Mouse (Mus musculus): ENCODE results near the gene Tnnc1. TPM values are rescaled to one million over a fixed set of nuclear protein-coding genes. Genes with fewer than 3 reads are reported as not detected.

The Tnnc1 gene
- polyA plus RNA-seq, 1 experiment from 2014 or later, result 140 TPM

DNA sequence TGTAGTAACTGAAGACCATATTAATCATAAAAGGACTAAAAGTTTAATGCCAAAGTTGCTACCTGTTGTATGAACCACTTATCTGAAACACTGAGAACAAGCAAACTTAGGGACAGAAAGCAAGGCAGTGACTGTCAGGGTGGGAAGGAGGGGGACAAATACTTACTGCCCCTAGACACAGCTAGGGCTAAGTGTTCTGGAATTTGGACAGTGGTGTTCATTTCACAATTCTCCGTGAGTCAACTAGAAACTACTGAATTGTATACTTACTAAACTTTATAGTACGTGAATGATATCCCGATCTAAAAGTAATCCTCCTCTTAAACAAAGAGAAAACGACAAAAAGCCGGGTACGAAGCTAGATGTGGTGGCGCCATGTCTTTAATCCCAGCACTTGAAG, 8.5 kb upstream of the Tnnc1 start:
- Histone ChIP-seq H3K4me3 (replicated peaks) (no peak overlapping the region), H3K36me3 (peaks cover 98% of the 10 kb centered on the region), H3K9ac (replicated peaks) (no peak overlapping the region), H3K9me3 (no peaks in the 10 kb centered on the region), H3K27ac (no peak overlapping the region), H3K4me1 (replicated peaks) (peaks cover 7% of the 10 kb centered on the region), H3K27me3 (no peaks in the 10 kb centered on the region), H3K4me2 (no peak overlapping the region)
- WGBS, result 94% methylated on average over 7 of the region's 7 CpGs
- no peak for ATAC-seq (ENCODE audit: insufficient number of reproducible peaks, insufficient read depth, low FRiP score, low TSS enrichment, low read depth)

DNA sequence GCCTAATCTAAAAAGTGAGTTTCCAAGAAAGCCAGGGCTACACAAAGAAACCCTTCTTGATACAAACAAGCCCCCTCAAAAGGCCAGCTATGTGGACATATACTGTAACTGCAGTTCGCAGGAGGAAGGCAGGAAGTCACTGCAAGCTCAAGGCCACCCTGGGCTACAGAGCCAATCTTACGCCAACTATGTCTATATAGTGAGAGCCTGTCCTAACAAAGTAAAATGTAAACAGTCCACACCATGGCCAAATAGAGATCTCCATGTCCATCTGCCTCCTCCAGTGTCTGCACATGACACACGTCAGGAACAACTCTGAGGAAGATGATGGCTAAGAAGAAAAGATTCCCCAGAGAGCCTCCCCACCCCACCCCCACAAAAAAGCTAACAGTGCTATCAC, 8.1 kb upstream of the Tnnc1 start:
- no peak for ATAC-seq (ENCODE audit: insufficient number of reproducible peaks, insufficient read depth, low FRiP score, low TSS enrichment, low read depth)
- H3K9me3 ChIP-seq, result no peaks in the 10 kb centered on the region
- WGBS, result 87% methylated on average over 3 of the region's 3 CpGs

GRCm38 (mm10) chr14:31204844-31205243, 3.3 kb upstream of the Tnnc1 start:
- ATAC-seq (ENCODE audit: insufficient number of reproducible peaks, insufficient read depth, low FRiP score, low TSS enrichment, low read depth), result no peak
- H3K9ac ChIP-seq (replicated peaks), result peak overlapping the region; percentile 93
- peaks cover 20% of the 10 kb centered on the region for H3K4me1 ChIP-seq (replicated peaks)
- peaks cover 50% of the 10 kb centered on the region for H3K36me3 ChIP-seq
- H3K4me3 ChIP-seq (replicated peaks), result peak overlapping the region; percentile 77
- H3K4me2 ChIP-seq, result peak overlapping the region; percentile 94
- H3K27me3 ChIP-seq, result no peaks in the 10 kb centered on the region
- no peaks in the 10 kb centered on the region for H3K9me3 ChIP-seq
- H3K27ac ChIP-seq, result peak overlapping the region; percentile 94; the same call in 1 of the 2 replicates
- WGBS, result 73% methylated on average over 4 of the region's 4 CpGs

More for the DNA sequence above, 8.1 kb upstream of the Tnnc1 start:
- no peaks in the 10 kb centered on the region for H3K27me3 ChIP-seq
- peaks cover 95% of the 10 kb centered on the region for H3K36me3 ChIP-seq
- H3K4me1 ChIP-seq (replicated peaks), result peaks cover 11% of the 10 kb centered on the region
- H3K9ac ChIP-seq (replicated peaks), result no peak overlapping the region
- no peak overlapping the region for H3K4me3 ChIP-seq (replicated peaks)
- no peak overlapping the region for H3K27ac ChIP-seq
- H3K4me2 ChIP-seq, result no peak overlapping the region

DNA sequence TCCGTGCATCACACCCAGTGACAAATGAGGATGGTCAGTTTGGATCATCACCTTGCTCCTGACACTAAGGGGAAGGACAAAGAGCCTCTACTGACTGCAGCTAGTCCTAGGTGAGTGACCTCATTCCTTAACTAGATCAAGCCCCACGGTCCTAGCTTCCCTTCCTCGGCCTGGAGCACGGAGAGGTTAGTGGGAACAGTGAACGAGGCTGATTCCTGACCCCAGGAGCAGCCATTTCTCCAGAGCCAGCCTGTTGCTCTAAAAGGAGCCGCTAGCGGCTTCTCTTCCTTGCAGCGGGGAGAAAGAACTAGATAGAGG, 2.9 kb upstream of the Tnnc1 start:
- H3K4me2 ChIP-seq, result peak overlapping the region; percentile 94
- peaks cover 20% of the 10 kb centered on the region for H3K4me1 ChIP-seq (replicated peaks)
- H3K27me3 ChIP-seq, result no peaks in the 10 kb centered on the region
- H3K9ac ChIP-seq (replicated peaks), result peak overlapping the region; percentile 93
- peak overlapping the region; percentile 94 for H3K27ac ChIP-seq
- H3K9me3 ChIP-seq, result no peaks in the 10 kb centered on the region
- H3K36me3 ChIP-seq, result peaks cover 46% of the 10 kb centered on the region
- ATAC-seq (ENCODE audit: insufficient number of reproducible peaks, insufficient read depth, low FRiP score, low TSS enrichment, low read depth), result no peak
- 16% methylated on average over 8 of the region's 8 CpGs for WGBS
- H3K4me3 ChIP-seq (replicated peaks), result peak overlapping the region; percentile 77

DNA sequence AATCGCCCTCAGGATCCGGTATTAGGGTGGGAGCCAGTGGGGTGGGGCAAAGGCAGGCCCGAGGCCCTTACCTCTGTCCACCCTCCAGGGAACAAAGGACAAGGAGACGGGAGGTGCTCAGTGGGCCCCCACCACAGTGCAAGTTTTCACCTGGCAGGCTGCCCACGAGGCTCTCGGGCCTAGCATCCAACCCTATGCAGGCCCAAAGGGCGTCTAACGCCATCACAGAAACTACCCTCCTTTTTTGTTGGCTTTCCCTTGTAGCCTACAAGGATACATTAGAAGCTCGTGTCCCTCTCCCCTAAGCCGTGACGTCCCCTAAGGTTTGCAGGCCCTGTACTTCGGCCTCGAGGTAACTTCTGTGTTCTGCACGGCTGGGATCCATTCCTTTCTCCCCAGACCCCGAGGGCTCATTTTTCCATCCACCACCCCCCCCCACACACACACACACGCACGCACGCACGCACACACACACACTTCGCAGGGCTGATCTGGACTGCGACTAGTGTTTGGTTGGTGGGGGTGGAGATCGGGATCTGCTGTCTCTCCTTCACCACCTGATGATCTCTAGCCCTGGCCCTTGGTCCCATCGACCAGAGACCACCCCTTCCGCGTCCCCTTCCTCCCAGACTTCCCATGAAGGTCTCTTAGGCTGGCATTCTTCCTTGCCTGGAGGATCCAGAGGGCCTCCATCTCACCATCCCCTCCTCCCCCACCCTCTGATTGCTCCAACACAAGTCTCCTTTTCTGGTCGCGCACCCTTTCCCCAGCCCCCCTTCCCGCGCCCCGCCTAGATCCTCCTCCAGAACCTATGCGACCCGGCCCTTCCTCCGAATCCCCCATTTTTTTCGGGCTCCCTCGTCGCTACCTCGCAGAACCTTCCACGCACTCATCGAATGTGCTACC, 2.3 kb upstream of the Tnnc1 start:
- H3K4me3 ChIP-seq (replicated peaks), result peak overlapping the region; percentile 77
- peaks cover 20% of the 10 kb centered on the region for H3K4me1 ChIP-seq (replicated peaks)
- H3K27me3 ChIP-seq, result no peaks in the 10 kb centered on the region
- WGBS, result under 1% methylated on average over 39 of the region's 39 CpGs
- peak overlapping the region; percentile 94 for H3K27ac ChIP-seq
- H3K4me2 ChIP-seq, result peak overlapping the region; percentile 94
- H3K36me3 ChIP-seq, result peaks cover 40% of the 10 kb centered on the region
- H3K9ac ChIP-seq (replicated peaks), result peak overlapping the region; percentile 93
- H3K9me3 ChIP-seq, result no peaks in the 10 kb centered on the region
- peak; percentile 64 for ATAC-seq (ENCODE audit: insufficient number of reproducible peaks, insufficient read depth, low FRiP score, low TSS enrichment, low read depth)

DNA sequence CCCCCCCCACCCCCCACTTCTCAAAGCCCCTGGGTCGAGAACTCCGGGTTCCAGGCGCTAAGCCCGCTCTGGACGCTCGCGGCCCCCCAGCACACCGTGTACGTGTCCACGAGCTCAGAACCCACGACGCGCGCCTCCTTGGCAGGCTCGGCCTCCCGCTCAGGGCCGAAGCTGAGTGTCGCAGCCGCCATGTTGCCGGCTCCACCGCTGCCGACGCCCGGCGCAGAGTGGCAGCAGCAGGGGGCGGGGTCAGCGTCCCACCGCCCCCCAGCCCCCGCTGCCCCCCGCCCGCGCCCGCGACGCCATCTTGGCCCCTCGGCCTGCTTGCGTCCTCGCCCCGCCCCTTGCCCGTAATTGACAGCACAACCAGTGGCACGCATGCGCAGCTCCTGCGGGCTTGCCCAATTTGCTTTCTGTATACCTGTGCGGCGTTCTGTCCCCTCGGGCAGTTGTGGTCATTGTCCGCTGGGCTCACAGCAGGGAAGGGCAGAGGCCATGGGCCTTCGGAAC, 1.6 kb upstream of the Tnnc1 start:
- under 1% methylated on average over 37 of the region's 48 CpGs for WGBS

GRCm38 (mm10) chr14:31207070-31207830, 862 bp upstream of the Tnnc1 start:
- WGBS, result 81% methylated on average over 13 of the region's 13 CpGs
- H3K36me3 ChIP-seq, result peaks cover 26% of the 10 kb centered on the region
- peak overlapping the region; percentile 93 for H3K9ac ChIP-seq (replicated peaks)
- H3K27me3 ChIP-seq, result no peaks in the 10 kb centered on the region
- no peak for ATAC-seq (ENCODE audit: insufficient number of reproducible peaks, insufficient read depth, low FRiP score, low TSS enrichment, low read depth)
- peak overlapping the region; percentile 45; the same call in 1 of the 2 replicates for H3K27ac ChIP-seq
- H3K4me1 ChIP-seq (replicated peaks), result peaks cover 20% of the 10 kb centered on the region
- no peaks in the 10 kb centered on the region for H3K9me3 ChIP-seq
- H3K4me2 ChIP-seq, result peak overlapping the region; percentile 94
- peak overlapping the region; percentile 77 for H3K4me3 ChIP-seq (replicated peaks)

More for the DNA sequence above, 1.6 kb upstream of the Tnnc1 start:
- Histone ChIP-seq H3K4me3 (replicated peaks) (peak overlapping the region; percentile 77), H3K36me3 (peaks cover 33% of the 10 kb centered on the region), H3K27ac (peak overlapping the region; percentile 94), H3K4me1 (replicated peaks) (peaks cover 20% of the 10 kb centered on the region), H3K9ac (replicated peaks) (peak overlapping the region; percentile 93), H3K27me3 (no peaks in the 10 kb centered on the region), H3K4me2 (peak overlapping the region; percentile 94), H3K9me3 (no peaks in the 10 kb centered on the region)
- peak; percentile 53 for ATAC-seq (ENCODE audit: insufficient number of reproducible peaks, insufficient read depth, low FRiP score, low TSS enrichment, low read depth)

- peaks cover 17% of the 10 kb centered on the region for H3K4me1 ChIP-seq (replicated peaks)
- no peak overlapping the region for H3K27ac ChIP-seq
- no peaks in the 10 kb centered on the region for H3K9me3 ChIP-seq
- WGBS, result 62% methylated on average over 4 of the region's 4 CpGs
- no peaks in the 10 kb centered on the region for H3K27me3 ChIP-seq
- no peak for ATAC-seq (ENCODE audit: insufficient number of reproducible peaks, insufficient read depth, low FRiP score, low TSS enrichment, low read depth)
- no peak overlapping the region for H3K4me2 ChIP-seq
- no peak overlapping the region for H3K4me3 ChIP-seq (replicated peaks)
- peaks cover 7% of the 10 kb centered on the region for H3K36me3 ChIP-seq
- H3K9ac ChIP-seq (replicated peaks), result no peak overlapping the region
These were observed 1.0 kb downstream of the Tnnc1 start for GRCm38 (mm10) chr14:31209133-31209557.

DNA sequence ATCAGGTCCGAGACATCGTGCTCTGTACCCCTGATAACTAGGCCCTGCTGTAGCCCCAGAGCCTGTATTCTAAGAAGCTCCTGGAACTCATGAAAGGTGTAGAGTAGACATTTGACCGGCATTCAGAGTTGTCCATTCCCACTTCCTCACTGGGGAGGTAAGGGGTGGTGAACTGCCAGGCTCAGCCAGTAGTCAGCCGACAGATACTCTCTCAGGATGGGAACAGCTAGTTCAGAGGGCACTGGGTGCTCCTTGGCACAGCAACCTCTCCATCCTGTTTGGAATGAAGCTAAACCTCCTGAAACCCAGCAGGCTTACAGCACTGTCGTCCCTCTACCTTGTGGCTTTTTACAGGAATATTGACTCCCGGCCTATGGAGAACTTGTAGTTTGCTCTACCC, 3.7 kb downstream of the Tnnc1 start:
- 84% methylated on average over 6 of the region's 6 CpGs for WGBS
- no peak for ATAC-seq (ENCODE audit: insufficient number of reproducible peaks, insufficient read depth, low FRiP score, low TSS enrichment, low read depth)
- Histone ChIP-seq H3K9ac (replicated peaks) (no peak overlapping the region), H3K27ac (no peak overlapping the region), H3K4me3 (replicated peaks) (no peak overlapping the region), H3K4me1 (replicated peaks) (peaks cover 12% of the 10 kb centered on the region), H3K27me3 (no peaks in the 10 kb centered on the region; the same call in 1 of the 2 replicates), H3K4me2 (no peak overlapping the region), H3K9me3 (no peaks in the 10 kb centered on the region), H3K36me3 (no peaks in the 10 kb centered on the region)

GRCm38 (mm10) chr14:31212499-31212898, 4.4 kb downstream of the Tnnc1 start:
- Histone ChIP-seq H3K4me3 (replicated peaks) (no peak overlapping the region), H3K9me3 (no peaks in the 10 kb centered on the region), H3K4me2 (no peak overlapping the region), H3K36me3 (no peaks in the 10 kb centered on the region), H3K9ac (replicated peaks) (no peak overlapping the region), H3K27ac (no peak overlapping the region), H3K4me1 (replicated peaks) (peaks cover 11% of the 10 kb centered on the region), H3K27me3 (no peaks in the 10 kb centered on the region; the same call in 1 of the 2 replicates)
- ATAC-seq (ENCODE audit: insufficient number of reproducible peaks, insufficient read depth, low FRiP score, low TSS enrichment, low read depth), result no peak
- 77% methylated on average over 3 of the region's 3 CpGs for WGBS

DNA sequence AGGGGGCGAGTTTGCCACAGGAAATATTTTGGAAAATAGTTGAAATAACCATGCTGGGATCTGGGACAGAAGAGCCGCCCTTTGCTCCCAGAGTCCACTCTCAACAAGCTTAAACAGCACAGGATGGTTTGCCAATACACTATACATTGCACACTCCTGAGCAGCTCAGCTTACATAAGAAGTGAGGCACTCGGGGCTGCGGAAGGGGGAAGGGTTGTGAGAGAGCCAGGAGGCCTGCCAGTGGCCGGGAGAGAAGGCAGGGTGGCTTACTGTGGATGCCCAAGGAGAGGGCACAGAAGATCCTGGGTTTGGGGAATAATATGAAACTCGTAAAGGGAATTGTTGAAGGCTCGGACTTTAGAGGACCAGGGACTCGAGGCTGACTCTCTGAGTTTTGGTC, 5.8 kb downstream of the Tnnc1 start:
- no peaks in the 10 kb centered on the region; the same call in 1 of the 2 replicates for H3K27me3 ChIP-seq
- H3K36me3 ChIP-seq, result no peaks in the 10 kb centered on the region
- H3K4me3 ChIP-seq (replicated peaks), result no peak overlapping the region
- H3K9me3 ChIP-seq, result no peaks in the 10 kb centered on the region
- H3K4me1 ChIP-seq (replicated peaks), result peaks cover 16% of the 10 kb centered on the region
- H3K27ac ChIP-seq, result no peak overlapping the region
- 61% methylated on average over 8 of the region's 8 CpGs for WGBS
- no peak overlapping the region for H3K9ac ChIP-seq (replicated peaks)
- ATAC-seq (ENCODE audit: insufficient number of reproducible peaks, insufficient read depth, low FRiP score, low TSS enrichment, low read depth), result no peak
- no peak overlapping the region for H3K4me2 ChIP-seq

Measured in limb, embryonic 12.5 days (tissue).